Mouse (Mus musculus) bone marrow macrophage, adult 2 months (primary cell): ENCODE measurements around the gene Coq9.

Source experiments
- CTCF ChIP-seq: IDR thresholded peaks from 2 replicates; pipeline ENCODE4 v1.5.1; 2012; ENCODE audit warnings: low read depth, mild to moderate bottlenecking, low read length, moderate library complexity
- POLR2A ChIP-seq: IDR thresholded peaks from 2 replicates; pipeline ENCODE4 v1.6.1; 2012; ENCODE audit warnings: mild to moderate bottlenecking, low read depth, low read length, borderline replicate concordance

- TF ChIP-seq CTCF (no peak), POLR2A (no peak)
Observed at GRCm38 (mm10) chr8:94800278-94800968, 37.7 kb upstream of the Coq9 start.
